Mouse (Mus musculus) spleen, adult 2 months (tissue): ENCODE measurements around the gene Aqp6. TPM values are rescaled to one million over a fixed set of nuclear protein-coding genes. Genes with fewer than 3 reads are reported as not detected.
A peak's percentile ranks its signal among the peaks of the same experiment; 100 is the strongest.

ENCODE experiments used
- DNase-seq, 2 experiments: peaks; one replicate each; pipeline versions ENCODE4 v3.0.0 to v3.0.0-alpha.2; 2012 to 2021; ENCODE audit warnings: low spot score in 2 of 2, low read depth in 1 of 2
- H3K27ac ChIP-seq: fragments of 200-500 bp; 2 replicates; pipeline ENCODE4 v1.5.1; 2012; ENCODE audit warnings: low read length, inconsistent platforms; ENCODE audit not compliant: insufficient read depth
- H3K27me3 ChIP-seq: fragments of 200-500 bp; 2 replicates; pipeline ENCODE4 v1.6.1; 2012; ENCODE audit warnings: mild to moderate bottlenecking, moderate library complexity, low read length, inconsistent platforms; ENCODE audit not compliant: control insufficient read depth, insufficient read depth
- H3K36me3 ChIP-seq: fragments of 200-500 bp; 2 replicates; pipeline ENCODE4 v1.6.1; 2012; ENCODE audit warnings: mild to moderate bottlenecking, low read length, inconsistent platforms; ENCODE audit not compliant: control insufficient read depth, insufficient read depth
- H3K4me1 ChIP-seq: fragments of 200-500 bp; 2 replicates; pipeline ENCODE4 v1.6.1; 2011; ENCODE audit warnings: inconsistent platforms; ENCODE audit not compliant: control insufficient read depth, insufficient read depth, insufficient read length
- H3K4me3 ChIP-seq: fragments of 200-500 bp; 2 replicates; pipeline ENCODE4 v1.5.1; 2011; ENCODE audit warnings: mild to moderate bottlenecking, inconsistent platforms; ENCODE audit not compliant: insufficient read depth, insufficient read length; ENCODE audit errors: extremely low read depth
- CTCF ChIP-seq: fragments of 200-500 bp; IDR thresholded peaks from 2 replicates; pipeline ENCODE4 v1.5.1; 2011; ENCODE audit warnings: mild to moderate bottlenecking, inconsistent platforms; ENCODE audit not compliant: insufficient read depth, insufficient read length, insufficient replicate concordance; ENCODE audit errors: extremely low read depth
- POLR2A ChIP-seq: fragments of 200-500 bp; IDR thresholded peaks from 2 replicates; pipeline ENCODE4 v1.6.1; 2011; ENCODE audit warnings: low read depth, low read length, inconsistent platforms
- WGBS: fragments of 180-500 bp; shearing (Covaris S2); methylation state at CpG from one replicate; pipeline ENCODE4 v1.1.7; 2018; 5-methylcytosine and 5-hydroxymethylcytosine counted together
- polyA plus RNA-seq: library from polyadenylated mRNA; depleted of rRNA; stranded (reverse); fragments of >200 nt; gene quantifications from 2 replicates; pipeline ENCODE4 v1.2.3, GENCODE M21; 2012

Aqp6 gene
- polyA plus RNA-seq, 1 experiment = not detected

- no peak for DNase-seq
- no peak overlapping the region for H3K27ac ChIP-seq
- no peaks in the 10 kb centered on the region; the same call in 1 of the 2 replicates for H3K36me3 ChIP-seq
- no peak for TF ChIP-seq CTCF
- TF ChIP-seq POLR2A = no peak
- no peaks in the 10 kb centered on the region for H3K4me1 ChIP-seq
- 56% methylated on average over 6 of the region's 6 CpGs for WGBS
- no peaks in the 10 kb centered on the region for H3K27me3 ChIP-seq
- no peak overlapping the region for H3K4me3 ChIP-seq
Measured at GRCm38 (mm10) chr15:99642622-99643021, 41.4 kb downstream of the Aqp6 start.

DNA sequence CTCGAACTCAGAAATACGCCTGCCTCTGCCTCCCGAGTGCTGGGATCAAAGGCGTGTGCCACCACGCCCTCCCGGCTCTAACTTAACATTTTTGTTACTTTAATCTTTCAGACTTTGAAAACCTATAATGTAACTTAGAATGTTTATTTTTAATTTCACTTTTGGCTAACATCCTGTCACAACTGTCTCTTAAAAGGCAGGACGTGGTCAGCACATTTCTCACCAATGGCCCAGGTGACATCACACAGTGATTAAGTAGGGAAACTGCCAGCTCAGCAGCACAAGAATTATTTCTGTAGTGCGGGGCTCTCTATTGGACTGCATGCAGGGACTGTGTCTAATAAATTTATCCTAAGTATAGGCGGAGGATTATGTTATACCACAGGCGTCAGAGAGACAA, 42.6 kb downstream of the Aqp6 start:
- Histone ChIP-seq H3K27me3 (no peaks in the 10 kb centered on the region), H3K4me3 (no peak overlapping the region), H3K36me3 (no peaks in the 10 kb centered on the region), H3K4me1 (no peaks in the 10 kb centered on the region), H3K27ac (no peak overlapping the region)
- WGBS = 71% methylated on average over 10 of the region's 10 CpGs
- DNase-seq = no peak
- TF ChIP-seq POLR2A (no peak), CTCF (no peak)

GRCm38 (mm10) chr15:99644776-99645175, 43.6 kb downstream of the Aqp6 start:
- H3K27me3 ChIP-seq = no peaks in the 10 kb centered on the region
- WGBS = 58% methylated on average over 7 of the region's 7 CpGs

GRCm38 (mm10) chr15:99648326-99648725, 47.1 kb downstream of the Aqp6 start:
- peaks cover 5% of the 10 kb centered on the region for H3K4me1 ChIP-seq
- no peak overlapping the region for H3K27ac ChIP-seq
- H3K27me3 ChIP-seq = no peaks in the 10 kb centered on the region
- no peak for TF ChIP-seq POLR2A
- no peak for TF ChIP-seq CTCF
- no peak for DNase-seq
- H3K36me3 ChIP-seq = no peaks in the 10 kb centered on the region
- no peak overlapping the region for H3K4me3 ChIP-seq
- 78% methylated on average over 4 of the region's 4 CpGs for WGBS

More at GRCm38 (mm10) chr15:99644776-99645175, 43.6 kb downstream of the Aqp6 start:
- no peak for DNase-seq
- Histone ChIP-seq H3K4me3 (no peak overlapping the region), H3K4me1 (peaks cover 5% of the 10 kb centered on the region; the same call in 1 of the 2 replicates), H3K36me3 (no peaks in the 10 kb centered on the region), H3K27ac (no peak overlapping the region)
- TF ChIP-seq POLR2A = no peak
- no peak for TF ChIP-seq CTCF

DNA sequence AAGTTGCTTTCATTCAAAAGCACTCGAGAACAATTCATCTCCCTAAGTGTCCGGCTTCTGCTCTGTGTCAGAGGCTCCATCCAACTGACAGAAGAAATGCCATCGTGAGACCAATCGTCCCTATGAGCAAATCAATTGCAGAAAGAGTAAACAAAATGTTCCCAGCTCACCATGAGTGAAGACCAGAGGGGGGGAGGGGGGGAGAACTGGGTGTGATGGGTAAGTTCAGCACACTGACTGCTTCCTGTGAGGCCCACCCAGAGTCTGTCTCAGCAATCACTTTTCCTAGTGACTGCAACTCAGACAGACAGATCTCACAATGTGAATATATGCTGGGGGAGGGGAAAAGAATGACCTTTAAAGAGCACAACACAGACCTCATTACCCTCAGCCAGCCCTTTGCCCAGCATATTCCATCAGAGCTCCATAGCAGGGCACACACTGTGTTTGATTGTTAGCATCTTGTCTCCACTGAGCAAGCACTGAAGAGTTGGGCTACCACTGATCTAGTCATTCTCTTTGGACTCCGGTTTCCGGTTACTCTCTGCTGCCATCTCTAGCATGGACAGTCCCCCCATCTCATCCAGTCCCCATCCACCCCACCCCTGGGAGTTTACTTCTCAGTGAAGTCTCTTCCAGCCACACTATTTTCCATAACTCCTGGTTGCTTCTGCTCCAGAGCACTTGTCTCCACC, 48.0 kb downstream of the Aqp6 start:
- peaks cover 5% of the 10 kb centered on the region for H3K4me1 ChIP-seq
- DNase-seq = no peak
- peak overlapping the region; percentile 15; the same call in 1 of the 2 replicates for H3K27ac ChIP-seq
- TF ChIP-seq CTCF = no peak
- no peak for TF ChIP-seq POLR2A
- H3K4me3 ChIP-seq = no peak overlapping the region
- no peaks in the 10 kb centered on the region for H3K36me3 ChIP-seq
- 69% methylated on average over 6 of the region's 6 CpGs for WGBS
- peaks cover 5% of the 10 kb centered on the region; the same call in 1 of the 2 replicates for H3K27me3 ChIP-seq

DNA sequence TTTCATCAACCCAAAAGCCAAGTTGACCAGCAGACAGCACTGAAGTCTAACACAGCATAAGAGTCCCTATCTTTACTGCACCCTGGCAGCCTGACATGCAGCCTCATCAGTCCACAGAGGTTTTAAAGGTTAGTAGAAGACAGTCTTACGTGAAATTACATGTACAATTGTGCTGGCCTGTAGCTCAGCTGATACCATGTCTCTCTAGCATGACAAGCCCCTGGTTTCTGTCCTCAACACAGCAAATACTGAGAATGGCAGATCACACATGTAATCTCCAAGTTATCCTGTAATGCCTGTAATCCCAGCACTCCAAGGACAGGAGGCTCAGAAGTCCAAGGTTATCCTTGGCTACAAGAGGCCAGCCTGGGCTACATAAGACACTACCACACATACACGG, 49.1 kb downstream of the Aqp6 start:
- Histone ChIP-seq H3K4me3 (peak overlapping the region; percentile 16; the same call in 1 of the 2 replicates), H3K4me1 (peaks cover 5% of the 10 kb centered on the region), H3K27ac (no peak overlapping the region), H3K36me3 (no peaks in the 10 kb centered on the region), H3K27me3 (peaks cover 5% of the 10 kb centered on the region; the same call in 1 of the 2 replicates)
- 50% methylated on average over 2 of the region's 2 CpGs for WGBS
- no peak for DNase-seq
- TF ChIP-seq CTCF = no peak
- no peak for TF ChIP-seq POLR2A
